In genomic region chr4:139178377-139178776, GRCm38 (mm10) we compare ENCODE assay signal across 25 mouse cellular contexts.
"Had no signal": no experiment of that assay in that cellular context is flagged by ENCODE, and none has a peak within 500 bp of the region (broad histone marks: within the 10 kb centered on the region; RNA-seq: fewer than 3 reads in every experiment).

No protein-coding gene starts in this region.

- H3K27ac ChIP-seq: heart, adult 2 months; heart, embryonic 13.5 days; heart, embryonic 15.5 days; hindbrain, embryonic 10.5 days; hindbrain, embryonic 12.5 days; hindbrain, embryonic 14.5 days; intestine, embryonic 15.5 days; kidney, embryonic 15.5 days; kidney, postnatal 0 days; layer of hippocampus, adult 2 months; limb, embryonic 13.5 days; limb, embryonic 15.5 days; liver, embryonic 12.5 days; liver, embryonic 14.5 days had no signal

- DNase-seq: gastrocnemius, postnatal 14 days; gastrocnemius, postnatal 36 days; heart, adult 2 months; kidney, adult 11 months; kidney, adult 2 months; kidney, adult 9 months; kidney, postnatal 14 days; kidney, postnatal 36 days; left cerebral cortex, postnatal 4 days had no signal

- H3K36me3 ChIP-seq: heart, embryonic 13.5 days; heart, embryonic 15.5 days; hindbrain, embryonic 10.5 days; hindbrain, embryonic 12.5 days; intestine, embryonic 15.5 days; kidney, embryonic 15.5 days; limb, embryonic 13.5 days; limb, embryonic 15.5 days; liver, embryonic 12.5 days had no signal

- H3K4me2 ChIP-seq: heart, embryonic 11.5 days; heart, embryonic 13.5 days; heart, embryonic 15.5 days; hindbrain, embryonic 12.5 days; hindbrain, embryonic 14.5 days; intestine, embryonic 15.5 days; kidney, embryonic 15.5 days; limb, embryonic 13.5 days; limb, embryonic 15.5 days; liver, embryonic 12.5 days had no signal

- H3K9ac ChIP-seq: heart, embryonic 13.5 days; heart, embryonic 15.5 days; hindbrain, embryonic 12.5 days; hindbrain, embryonic 14.5 days; intestine, embryonic 15.5 days; kidney, embryonic 15.5 days; limb, embryonic 13.5 days; limb, embryonic 15.5 days; liver, embryonic 12.5 days; liver, embryonic 14.5 days had no signal

- H3K9me3 ChIP-seq: heart, embryonic 15.5 days; intestine, embryonic 15.5 days; kidney, embryonic 15.5 days; limb, embryonic 15.5 days had no signal

- H3K27me3 ChIP-seq: heart, embryonic 13.5 days; heart, embryonic 15.5 days; hindbrain, embryonic 12.5 days; intestine, embryonic 15.5 days; kidney, embryonic 15.5 days; limb, embryonic 13.5 days; limb, embryonic 15.5 days; liver, embryonic 12.5 days had no signal

- ATAC-seq: hindbrain, embryonic 16.5 days; inflammation-experienced regulatory T-cells, adult 6 months; intestine, embryonic 15.5 days; liver, embryonic 12.5 days had no signal

- H3K4me3 ChIP-seq: heart, adult 2 months; heart, embryonic 13.5 days; heart, embryonic 15.5 days; hindbrain, embryonic 10.5 days; hindbrain, embryonic 12.5 days; intestine, embryonic 15.5 days; kidney, embryonic 15.5 days; layer of hippocampus, adult 2 months; limb, embryonic 13.5 days; limb, embryonic 15.5 days; liver, embryonic 12.5 days had no signal
